Mouse (Mus musculus) B cell, adult 2 months (primary cell): ENCODE data around the gene Opcml.

Experiments used
- DNase-seq, 2 experiments: peaks; one replicate each; pipeline ENCODE4 v3.0.0; 2022

Gene Opcml

GRCm38 (mm10) chr9:28822466-28822865, 1031.9 kb downstream of the Opcml start:
- no peak for DNase-seq

- DNase-seq = no peak
These were observed 1035.2 kb downstream of the Opcml start for GRCm38 (mm10) chr9:28825821-28826220.

- no peak for DNase-seq
These were observed 1055.5 kb downstream of the Opcml start for GRCm38 (mm10) chr9:28845961-28846570.

- DNase-seq = no peak
These were observed 1065.3 kb downstream of the Opcml start for GRCm38 (mm10) chr9:28855826-28856225.

GRCm38 (mm10) chr9:28861983-28862382, 1071.4 kb downstream of the Opcml start:
- no peak for DNase-seq

GRCm38 (mm10) chr9:28867256-28867655, 1076.7 kb downstream of the Opcml start:
- no peak for DNase-seq

GRCm38 (mm10) chr9:28870478-28870877, 1079.9 kb downstream of the Opcml start:
- DNase-seq = no peak

- DNase-seq = no peak
These were observed 1092.0 kb downstream of the Opcml start for GRCm38 (mm10) chr9:28882566-28882965.

GRCm38 (mm10) chr9:28891611-28892010, 1101.0 kb downstream of the Opcml start:
- no peak for DNase-seq

GRCm38 (mm10) chr9:28903291-28903690, 1112.7 kb downstream of the Opcml start:
- DNase-seq = no peak

GRCm38 (mm10) chr9:28909738-28910137, 1119.2 kb downstream of the Opcml start:
- DNase-seq = no peak

- DNase-seq = no peak
These were observed 1121.1 kb downstream of the Opcml start for GRCm38 (mm10) chr9:28911571-28912185.

- DNase-seq = no peak
These were observed 1141.5 kb downstream of the Opcml start for GRCm38 (mm10) chr9:28932069-28932468.

GRCm38 (mm10) chr9:28937163-28937562, 1146.6 kb downstream of the Opcml start:
- DNase-seq = no peak

GRCm38 (mm10) chr9:28937980-28938379, 1147.4 kb downstream of the Opcml start:
- DNase-seq = no peak

- no peak for DNase-seq
These were observed 1150.3 kb downstream of the Opcml start for GRCm38 (mm10) chr9:28940901-28941300.

- no peak for DNase-seq
These were observed 1178.9 kb downstream of the Opcml start for GRCm38 (mm10) chr9:28969455-28969854.
